Mouse (Mus musculus): ENCODE measurements around the gene Cd200. TPM values are rescaled to one million over a fixed set of nuclear protein-coding genes. Genes with fewer than 3 reads are reported as not detected.

The Cd200 gene
- polyA plus RNA-seq, 1 experiment from 2014 or later = 68.9 TPM

- DNase-seq (ENCODE audit: low spot score) (no peak), ATAC-seq (ENCODE audit: low read depth) (no peak)
- Histone ChIP-seq H3K36me3 (ENCODE audit: control insufficient read depth, insufficient read depth, low read length) (no peaks in the 10 kb centered on the region), H3K9me3 (ENCODE audit: control insufficient read depth, low read length) (no peaks in the 10 kb centered on the region), H3K27me3 (replicated peaks; ENCODE audit: control insufficient read depth, insufficient read depth, low read length) (no peaks in the 10 kb centered on the region), H3K9ac (ENCODE audit: low read depth, low read length) (no peak overlapping the region), H3K4me1 (ENCODE audit: control insufficient read depth, insufficient read depth, low read length) (no peaks in the 10 kb centered on the region; the same call in 1 of the 2 replicates), H3K4me2 (ENCODE audit: low read depth, low read length) (peak overlapping the region; percentile 60), H3K4me3 (ENCODE audit: low read depth, low read length) (no peak overlapping the region), H3K27ac (replicated peaks; ENCODE audit: low read depth, low read length) (no peak overlapping the region)
- WGBS = 92% methylated on average over 5 of the region's 5 CpGs
Measured at GRCm38 (mm10) chr16:45407091-45407490, 1.8 kb downstream of the Cd200 start.

GRCm38 (mm10) chr16:45402951-45403350 lies 5.9 kb downstream of the Cd200 start:
- Histone ChIP-seq H3K9ac (ENCODE audit: low read depth, low read length) (no peak overlapping the region), H3K4me1 (ENCODE audit: control insufficient read depth, insufficient read depth, low read length) (peaks cover 6% of the 10 kb centered on the region; the same call in 1 of the 2 replicates), H3K27me3 (replicated peaks; ENCODE audit: control insufficient read depth, insufficient read depth, low read length) (no peaks in the 10 kb centered on the region), H3K4me3 (ENCODE audit: low read depth, low read length) (no peak overlapping the region), H3K36me3 (ENCODE audit: control insufficient read depth, insufficient read depth, low read length) (no peaks in the 10 kb centered on the region), H3K4me2 (ENCODE audit: low read depth, low read length) (no peak overlapping the region), H3K27ac (replicated peaks; ENCODE audit: low read depth, low read length) (no peak overlapping the region), H3K9me3 (ENCODE audit: control insufficient read depth, low read length) (no peaks in the 10 kb centered on the region)
- ATAC-seq (ENCODE audit: low read depth) = no peak
- 71% methylated on average over 2 of the region's 2 CpGs for WGBS
- no peak for DNase-seq (ENCODE audit: low spot score)

- WGBS = 77% methylated on average over 1 of the region's 1 CpGs
- H3K4me2 ChIP-seq (ENCODE audit: low read depth, low read length) = no peak overlapping the region
- DNase-seq (ENCODE audit: low spot score) (no peak), ATAC-seq (ENCODE audit: low read depth) (no peak)
- no peak overlapping the region for H3K4me3 ChIP-seq (ENCODE audit: low read depth, low read length)
- no peaks in the 10 kb centered on the region for H3K27me3 ChIP-seq (replicated peaks; ENCODE audit: control insufficient read depth, insufficient read depth, low read length)
- no peak overlapping the region for H3K9ac ChIP-seq (ENCODE audit: low read depth, low read length)
- no peaks in the 10 kb centered on the region for H3K9me3 ChIP-seq (ENCODE audit: control insufficient read depth, low read length)
- peaks cover 6% of the 10 kb centered on the region; the same call in 1 of the 2 replicates for H3K4me1 ChIP-seq (ENCODE audit: control insufficient read depth, insufficient read depth, low read length)
- no peak overlapping the region for H3K27ac ChIP-seq (replicated peaks; ENCODE audit: low read depth, low read length)
- H3K36me3 ChIP-seq (ENCODE audit: control insufficient read depth, insufficient read depth, low read length) = no peaks in the 10 kb centered on the region
Measured at GRCm38 (mm10) chr16:45402036-45402435, 6.8 kb downstream of the Cd200 start.

GRCm38 (mm10) chr16:45399947-45400555 lies 8.8 kb downstream of the Cd200 start:
- 59% methylated on average over 9 of the region's 9 CpGs for WGBS
- Histone ChIP-seq H3K4me1 (ENCODE audit: control insufficient read depth, insufficient read depth, low read length) (peaks cover 6% of the 10 kb centered on the region; the same call in 1 of the 2 replicates), H3K4me3 (ENCODE audit: low read depth, low read length) (no peak overlapping the region), H3K9ac (ENCODE audit: low read depth, low read length) (no peak overlapping the region), H3K4me2 (ENCODE audit: low read depth, low read length) (no peak overlapping the region), H3K36me3 (ENCODE audit: control insufficient read depth, insufficient read depth, low read length) (no peaks in the 10 kb centered on the region), H3K27me3 (replicated peaks; ENCODE audit: control insufficient read depth, insufficient read depth, low read length) (no peaks in the 10 kb centered on the region), H3K27ac (replicated peaks; ENCODE audit: low read depth, low read length) (no peak overlapping the region), H3K9me3 (ENCODE audit: control insufficient read depth, low read length) (no peaks in the 10 kb centered on the region)
- DNase-seq (ENCODE audit: low spot score) = no peak
- ATAC-seq (ENCODE audit: low read depth) = no peak

GRCm38 (mm10) chr16:45399411-45399810 lies 9.4 kb downstream of the Cd200 start:
- 72% methylated on average over 3 of the region's 3 CpGs for WGBS
- no peak overlapping the region for H3K9ac ChIP-seq (ENCODE audit: low read depth, low read length)
- ATAC-seq (ENCODE audit: low read depth) = no peak

GRCm38 (mm10) chr16:45397440-45397839 lies 11.4 kb downstream of the Cd200 start:
- Histone ChIP-seq H3K27ac (replicated peaks; ENCODE audit: low read depth, low read length) (no peak overlapping the region), H3K9ac (ENCODE audit: low read depth, low read length) (no peak overlapping the region), H3K4me3 (ENCODE audit: low read depth, low read length) (no peak overlapping the region), H3K4me2 (ENCODE audit: low read depth, low read length) (no peak overlapping the region), H3K4me1 (ENCODE audit: control insufficient read depth, insufficient read depth, low read length) (peaks cover 6% of the 10 kb centered on the region; the same call in 1 of the 2 replicates), H3K9me3 (ENCODE audit: control insufficient read depth, low read length) (no peaks in the 10 kb centered on the region), H3K27me3 (replicated peaks; ENCODE audit: control insufficient read depth, insufficient read depth, low read length) (no peaks in the 10 kb centered on the region), H3K36me3 (ENCODE audit: control insufficient read depth, insufficient read depth, low read length) (no peaks in the 10 kb centered on the region)
- ATAC-seq (ENCODE audit: low read depth) (no peak), DNase-seq (ENCODE audit: low spot score) (no peak)
- 77% methylated on average over 2 of the region's 2 CpGs for whole genome bisulfite sequencing

More at GRCm38 (mm10) chr16:45399411-45399810, 9.4 kb downstream of the Cd200 start:
- no peaks in the 10 kb centered on the region for H3K27me3 ChIP-seq (replicated peaks; ENCODE audit: control insufficient read depth, insufficient read depth, low read length)
- H3K9me3 ChIP-seq (ENCODE audit: control insufficient read depth, low read length) = no peaks in the 10 kb centered on the region
- H3K27ac ChIP-seq (replicated peaks; ENCODE audit: low read depth, low read length) = no peak overlapping the region
- H3K36me3 ChIP-seq (ENCODE audit: control insufficient read depth, insufficient read depth, low read length) = no peaks in the 10 kb centered on the region
- H3K4me3 ChIP-seq (ENCODE audit: low read depth, low read length) = no peak overlapping the region
- H3K4me1 ChIP-seq (ENCODE audit: control insufficient read depth, insufficient read depth, low read length) = peaks cover 6% of the 10 kb centered on the region; the same call in 1 of the 2 replicates
- no peak overlapping the region for H3K4me2 ChIP-seq (ENCODE audit: low read depth, low read length)
- DNase-seq (ENCODE audit: low spot score) = no peak

- H3K4me1 ChIP-seq (ENCODE audit: control insufficient read depth, insufficient read depth, low read length) = no peaks in the 10 kb centered on the region
Measured at GRCm38 (mm10) chr16:45392246-45392645, 16.6 kb downstream of the Cd200 start.

GRCm38 (mm10) chr16:45391680-45392079 lies 17.2 kb downstream of the Cd200 start:
- no peak for DNase-seq (ENCODE audit: low spot score)
- Histone ChIP-seq H3K4me1 (ENCODE audit: control insufficient read depth, insufficient read depth, low read length) (no peaks in the 10 kb centered on the region), H3K27ac (replicated peaks; ENCODE audit: low read depth, low read length) (no peak overlapping the region), H3K36me3 (ENCODE audit: control insufficient read depth, insufficient read depth, low read length) (peaks cover 4% of the 10 kb centered on the region; the same call in 1 of the 2 replicates), H3K4me3 (ENCODE audit: low read depth, low read length) (no peak overlapping the region), H3K9ac (ENCODE audit: low read depth, low read length) (no peak overlapping the region), H3K27me3 (replicated peaks; ENCODE audit: control insufficient read depth, insufficient read depth, low read length) (no peaks in the 10 kb centered on the region), H3K9me3 (ENCODE audit: control insufficient read depth, low read length) (no peaks in the 10 kb centered on the region), H3K4me2 (ENCODE audit: low read depth, low read length) (no peak overlapping the region)
- WGBS = 92% methylated on average over 3 of the region's 3 CpGs
- ATAC-seq (ENCODE audit: low read depth) = no peak

More at GRCm38 (mm10) chr16:45392246-45392645, 16.6 kb downstream of the Cd200 start:
- ATAC-seq (ENCODE audit: low read depth) = no peak
- Histone ChIP-seq H3K9me3 (ENCODE audit: control insufficient read depth, low read length) (no peaks in the 10 kb centered on the region), H3K27me3 (replicated peaks; ENCODE audit: control insufficient read depth, insufficient read depth, low read length) (no peaks in the 10 kb centered on the region), H3K4me3 (ENCODE audit: low read depth, low read length) (no peak overlapping the region), H3K36me3 (ENCODE audit: control insufficient read depth, insufficient read depth, low read length) (peaks cover 4% of the 10 kb centered on the region; the same call in 1 of the 2 replicates), H3K27ac (replicated peaks; ENCODE audit: low read depth, low read length) (no peak overlapping the region), H3K4me2 (ENCODE audit: low read depth, low read length) (no peak overlapping the region), H3K9ac (ENCODE audit: low read depth, low read length) (no peak overlapping the region)
- 83% methylated on average over 6 of the region's 6 CpGs for WGBS
- no peak for DNase-seq (ENCODE audit: low spot score)
